Mouse (Mus musculus): ENCODE data around the gene Olfr1133. TPM values are rescaled to one million over a fixed set of nuclear protein-coding genes. Genes with fewer than 3 reads are reported as not detected.
"Not testable (repeated sequence)": the region's sequence is repeated elsewhere in the genome, so short reads cannot be mapped to it uniquely, and the experiment has no call there.

Gene Olfr1133
- polyA plus RNA-seq, 2 experiments = not detected

GRCm38 (mm10) chr2:87637435-87637834 lies 9.7 kb downstream of the Olfr1133 start, which contains the start of gene Olfr1132:
Gene Olfr1132 (minus strand): TSS chr2:87637535.
- Histone ChIP-seq H3K27me3 (ENCODE audit: control insufficient read depth, insufficient read depth, low read length) (no peaks in the 10 kb centered on the region), H3K9me3 (ENCODE audit: control insufficient read depth, low read length) (no peaks in the 10 kb centered on the region), H3K4me3 (ENCODE audit: insufficient read depth in 1 of 2, low read depth in 2 of 2, low read length in 2 of 2) (no peak within 1 kb of the TSS), H3K4me1 (replicated peaks; ENCODE audit: control insufficient read depth in 2 of 2, insufficient read depth in 2 of 2, low read length in 1 of 2) (no peaks in the 10 kb centered on the region), H3K27ac (no peak within 1 kb of the TSS), H3K36me3 (replicated peaks; ENCODE audit: control insufficient read depth, insufficient read depth, low read depth) (no peaks in the 10 kb centered on the region), H3K9ac (replicated peaks) (no peak within 1 kb of the TSS), H3K4me2 (ENCODE audit: low read depth) (no peak within 1 kb of the TSS)
- TF ChIP-seq EP300 (IDR thresholded peaks at IDR 0.05; ENCODE audit: low read depth) (no peak), CTCF (IDR thresholded peaks at IDR 0.05; ENCODE audit: low read depth) (no peak)
- ATAC-seq (ENCODE audit: insufficient read depth) (no peak), DNase-seq (ENCODE audit: low read depth in 3 of 3, low spot score in 3 of 3) (no peak)

GRCm38 (mm10) chr2:87626804-87627203 lies 20.4 kb downstream of the Olfr1133 start, which contains the start of gene Olfr1131:
Gene Olfr1131 (plus strand): TSS chr2:87627104.
- Histone ChIP-seq H3K27ac (no peak within 1 kb of the TSS), H3K27me3 (ENCODE audit: control insufficient read depth, insufficient read depth, low read length) (no peaks in the 10 kb centered on the region), H3K4me3 (ENCODE audit: insufficient read depth in 1 of 2, low read depth in 2 of 2, low read length in 2 of 2) (no peak within 1 kb of the TSS), H3K4me1 (replicated peaks; ENCODE audit: control insufficient read depth in 2 of 2, insufficient read depth in 2 of 2, low read length in 1 of 2) (no peaks in the 10 kb centered on the region), H3K9ac (replicated peaks) (no peak within 1 kb of the TSS), H3K36me3 (replicated peaks; ENCODE audit: control insufficient read depth, insufficient read depth, low read depth) (no peaks in the 10 kb centered on the region), H3K9me3 (ENCODE audit: control insufficient read depth, low read length) (no peaks in the 10 kb centered on the region), H3K4me2 (ENCODE audit: low read depth) (no peak within 1 kb of the TSS)
- WGBS (ENCODE audit: insufficient replicate concordance) = 40% methylated on average over 3 of the region's 3 CpGs
- TF ChIP-seq CTCF (IDR thresholded peaks at IDR 0.05; ENCODE audit: low read depth) = no peak
- TF ChIP-seq EP300 (IDR thresholded peaks at IDR 0.05; ENCODE audit: low read depth) = no peak
- DNase-seq (ENCODE audit: low read depth in 3 of 3, low spot score in 3 of 3) = no peak
- ATAC-seq (ENCODE audit: insufficient read depth) = no peak

GRCm38 (mm10) chr2:87605912-87606311 lies 41.3 kb downstream of the Olfr1133 start, which contains the start of gene Olfr1130:
Gene Olfr1130 (plus strand): TSS chr2:87606212.
- not testable (repeated sequence) for H3K4me1 ChIP-seq (replicated peaks; ENCODE audit: control insufficient read depth in 2 of 2, insufficient read depth in 2 of 2, low read length in 1 of 2); H3K27me3 ChIP-seq (ENCODE audit: control insufficient read depth, insufficient read depth, low read length); H3K4me2 ChIP-seq (ENCODE audit: low read depth); H3K9ac ChIP-seq (replicated peaks); H3K27ac ChIP-seq; H3K9me3 ChIP-seq (ENCODE audit: control insufficient read depth, low read length); H3K4me3 ChIP-seq (ENCODE audit: insufficient read depth in 1 of 2, low read depth in 2 of 2, low read length in 2 of 2); ATAC-seq (ENCODE audit: insufficient read depth); H3K36me3 ChIP-seq (replicated peaks; ENCODE audit: control insufficient read depth, insufficient read depth, low read depth); DNase-seq (ENCODE audit: low read depth in 3 of 3, low spot score in 3 of 3)

Other genes with a start within 250 kb of the Olfr1133 start
- not detected in 2 replicates for gene Olfr1123, start 230.7 kb downstream of the Olfr1133 start, polyA plus RNA-seq (2012; rRNA removed)
- gene Olfr1123, start 230.7 kb downstream of the Olfr1133 start, polyA plus RNA-seq (2014; fragmentation: Nextera tagmentation; extraction: Ambion mirVana) = not detected in 2 replicates
- not detected in 2 replicates for gene Olfr1124, start 217.1 kb downstream of the Olfr1133 start, polyA plus RNA-seq (2012; rRNA removed)
- not detected in 2 replicates for gene Olfr1124, start 217.1 kb downstream of the Olfr1133 start, polyA plus RNA-seq (2014; fragmentation: Nextera tagmentation; extraction: Ambion mirVana)
- gene Olfr1126, start 193.4 kb downstream of the Olfr1133 start, polyA plus RNA-seq (2012; rRNA removed) = not detected in 2 replicates
- not detected in 2 replicates for gene Olfr1126, start 193.4 kb downstream of the Olfr1133 start, polyA plus RNA-seq (2014; fragmentation: Nextera tagmentation; extraction: Ambion mirVana)
- gene Pramel7, start 150.3 kb downstream of the Olfr1133 start, polyA plus RNA-seq (2012; rRNA removed) = not detected in 2 replicates
- gene Pramel7, start 150.3 kb downstream of the Olfr1133 start, polyA plus RNA-seq (2014; fragmentation: Nextera tagmentation; extraction: Ambion mirVana) = not detected in 2 replicates
- not detected in 2 replicates for gene Pramel6, start 140.8 kb downstream of the Olfr1133 start, polyA plus RNA-seq (2012; rRNA removed)
- not detected in 2 replicates for gene Pramel6, start 140.8 kb downstream of the Olfr1133 start, polyA plus RNA-seq (2014; fragmentation: Nextera tagmentation; extraction: Ambion mirVana)
- gene Olfr153, start 115.6 kb downstream of the Olfr1133 start, polyA plus RNA-seq (2012; rRNA removed) = not detected in 2 replicates
- not detected in 2 replicates for gene Olfr153, start 115.6 kb downstream of the Olfr1133 start, polyA plus RNA-seq (2014; fragmentation: Nextera tagmentation; extraction: Ambion mirVana)
- not detected in 2 replicates for gene Olfr1128, start 101.8 kb downstream of the Olfr1133 start, polyA plus RNA-seq (2012; rRNA removed)
- gene Olfr1128, start 101.8 kb downstream of the Olfr1133 start, polyA plus RNA-seq (2014; fragmentation: Nextera tagmentation; extraction: Ambion mirVana) = not detected in 2 replicates
- gene Olfr1129, start 73.5 kb downstream of the Olfr1133 start, polyA plus RNA-seq (2012; rRNA removed) = not detected in 2 replicates
- gene Olfr1129, start 73.5 kb downstream of the Olfr1133 start, polyA plus RNA-seq (2014; fragmentation: Nextera tagmentation; extraction: Ambion mirVana) = not detected in 2 replicates
- not detected in 2 replicates for gene Olfr1130, start 41.2 kb downstream of the Olfr1133 start, polyA plus RNA-seq (2012; rRNA removed)
- not detected in 2 replicates for gene Olfr1130, start 41.2 kb downstream of the Olfr1133 start, polyA plus RNA-seq (2014; fragmentation: Nextera tagmentation; extraction: Ambion mirVana)
- gene Olfr1131, start 20.3 kb downstream of the Olfr1133 start, polyA plus RNA-seq (2012; rRNA removed) = not detected in 2 replicates
- not detected in 2 replicates for gene Olfr1131, start 20.3 kb downstream of the Olfr1133 start, polyA plus RNA-seq (2014; fragmentation: Nextera tagmentation; extraction: Ambion mirVana)
- gene Olfr1132, start 9.8 kb downstream of the Olfr1133 start, polyA plus RNA-seq (2012; rRNA removed) = not detected in 2 replicates
- not detected in 2 replicates for gene Olfr1132, start 9.8 kb downstream of the Olfr1133 start, polyA plus RNA-seq (2014; fragmentation: Nextera tagmentation; extraction: Ambion mirVana)
- not detected in 2 replicates for gene Olfr1134, start 11.1 kb upstream of the Olfr1133 start, polyA plus RNA-seq (2012; rRNA removed)
- gene Olfr1134, start 11.1 kb upstream of the Olfr1133 start, polyA plus RNA-seq (2014; fragmentation: Nextera tagmentation; extraction: Ambion mirVana) = not detected in 2 replicates
- not detected in 2 replicates for gene Olfr1135, start 26.3 kb upstream of the Olfr1133 start, polyA plus RNA-seq (2012; rRNA removed)
- not detected in 2 replicates for gene Olfr1135, start 26.3 kb upstream of the Olfr1133 start, polyA plus RNA-seq (2014; fragmentation: Nextera tagmentation; extraction: Ambion mirVana)
- not detected in 2 replicates for gene Olfr1136, start 46.6 kb upstream of the Olfr1133 start, polyA plus RNA-seq (2012; rRNA removed)
- not detected in 2 replicates for gene Olfr1136, start 46.6 kb upstream of the Olfr1133 start, polyA plus RNA-seq (2014; fragmentation: Nextera tagmentation; extraction: Ambion mirVana)
- gene Olfr1137, start 65.8 kb upstream of the Olfr1133 start, polyA plus RNA-seq (2012; rRNA removed) = not detected in 2 replicates
- gene Olfr1137, start 65.8 kb upstream of the Olfr1133 start, polyA plus RNA-seq (2014; fragmentation: Nextera tagmentation; extraction: Ambion mirVana) = not detected in 2 replicates
- not detected in 2 replicates for gene Olfr1138, start 92.6 kb upstream of the Olfr1133 start, polyA plus RNA-seq (2012; rRNA removed)
- not detected in 2 replicates for gene Olfr1138, start 92.6 kb upstream of the Olfr1133 start, polyA plus RNA-seq (2014; fragmentation: Nextera tagmentation; extraction: Ambion mirVana)
- gene Olfr1140, start 96.4 kb upstream of the Olfr1133 start, polyA plus RNA-seq (2012; rRNA removed) = not detected in 2 replicates
- gene Olfr1140, start 96.4 kb upstream of the Olfr1133 start, polyA plus RNA-seq (2014; fragmentation: Nextera tagmentation; extraction: Ambion mirVana) = not detected in 2 replicates
- gene Olfr1141, start 106.6 kb upstream of the Olfr1133 start, polyA plus RNA-seq (2012; rRNA removed) = not detected in 2 replicates
- not detected in 2 replicates for gene Olfr1141, start 106.6 kb upstream of the Olfr1133 start, polyA plus RNA-seq (2014; fragmentation: Nextera tagmentation; extraction: Ambion mirVana)
- gene Olfr152, start 132.1 kb upstream of the Olfr1133 start, polyA plus RNA-seq (2012; rRNA removed) = not detected in 2 replicates
- gene Olfr152, start 132.1 kb upstream of the Olfr1133 start, polyA plus RNA-seq (2014; fragmentation: Nextera tagmentation; extraction: Ambion mirVana) = not detected in 2 replicates
- gene Olfr1143, start 153.2 kb upstream of the Olfr1133 start, polyA plus RNA-seq (2012; rRNA removed) = not detected in 2 replicates
- gene Olfr1143, start 153.2 kb upstream of the Olfr1133 start, polyA plus RNA-seq (2014; fragmentation: Nextera tagmentation; extraction: Ambion mirVana) = not detected in 2 replicates
- not detected in 2 replicates for gene Olfr1145, start 162.4 kb upstream of the Olfr1133 start, polyA plus RNA-seq (2012; rRNA removed)
- not detected in 2 replicates for gene Olfr1145, start 162.4 kb upstream of the Olfr1133 start, polyA plus RNA-seq (2014; fragmentation: Nextera tagmentation; extraction: Ambion mirVana)
- gene Olfr1148, start 183.2 kb upstream of the Olfr1133 start, polyA plus RNA-seq (2012; rRNA removed) = not detected in 2 replicates
- not detected in 2 replicates for gene Olfr1148, start 183.2 kb upstream of the Olfr1133 start, polyA plus RNA-seq (2014; fragmentation: Nextera tagmentation; extraction: Ambion mirVana)
- not detected in 2 replicates for gene Olfr1150-ps1, start 196.6 kb upstream of the Olfr1133 start, polyA plus RNA-seq (2012; rRNA removed)
- gene Olfr1150-ps1, start 196.6 kb upstream of the Olfr1133 start, polyA plus RNA-seq (2014; fragmentation: Nextera tagmentation; extraction: Ambion mirVana) = not detected in 2 replicates
- gene Olfr1151, start 208.5 kb upstream of the Olfr1133 start, polyA plus RNA-seq (2012; rRNA removed) = not detected in 2 replicates
- gene Olfr1151, start 208.5 kb upstream of the Olfr1133 start, polyA plus RNA-seq (2014; fragmentation: Nextera tagmentation; extraction: Ambion mirVana) = not detected in 2 replicates
- not detected in 2 replicates for gene Olfr1152, start 219.1 kb upstream of the Olfr1133 start, polyA plus RNA-seq (2012; rRNA removed)
- gene Olfr1152, start 219.1 kb upstream of the Olfr1133 start, polyA plus RNA-seq (2014; fragmentation: Nextera tagmentation; extraction: Ambion mirVana) = not detected in 2 replicates
- gene Olfr1153, start 247.6 kb upstream of the Olfr1133 start, polyA plus RNA-seq (2012; rRNA removed) = not detected in 2 replicates
- gene Olfr1153, start 247.6 kb upstream of the Olfr1133 start, polyA plus RNA-seq (2014; fragmentation: Nextera tagmentation; extraction: Ambion mirVana) = not detected in 2 replicates